Mouse (Mus musculus) myocyte (in vitro differentiated cells): ENCODE data around the gene Hhipl1.

Experiments
- E2F4 ChIP-seq: IDR thresholded peaks from one replicate; pipeline ENCODE4 v1.6.1; 2011; ENCODE audit warnings: mild to moderate bottlenecking, control low read depth, moderate library complexity; ENCODE audit not compliant: insufficient read depth
- MAX ChIP-seq: IDR thresholded peaks from one replicate; pipeline ENCODE4 v1.6.1; 2011; ENCODE audit warnings: low read depth, mild to moderate bottlenecking, control low read depth
- MYOD1 ChIP-seq, 3 experiments: IDR thresholded peaks; one replicate each; pipeline ENCODE4 v1.6.1; 2011; ENCODE audit warnings: control low read depth in 2 of 3, low read depth in 2 of 3, mild to moderate bottlenecking in 2 of 3, moderate library complexity in 1 of 3; ENCODE audit not compliant: insufficient read length in 2 of 3, control insufficient read depth in 1 of 3
- MYOG ChIP-seq, 3 experiments: IDR thresholded peaks; one replicate each; pipeline ENCODE4 v1.6.1; 2011; ENCODE audit warnings: control low read depth in 2 of 3, low read depth in 2 of 3, mild to moderate bottlenecking in 2 of 3; ENCODE audit not compliant: insufficient read length in 2 of 3, control insufficient read depth in 1 of 3, insufficient read depth in 1 of 3
- POLR2A ChIP-seq: IDR thresholded peaks from one replicate; pipeline ENCODE4 v1.6.1; 2011; ENCODE audit warnings: low read depth, mild to moderate bottlenecking, control low read depth, moderate library complexity; ENCODE audit not compliant: insufficient read length
- POLR2AphosphoS2 ChIP-seq: IDR thresholded peaks from one replicate; pipeline ENCODE4 v1.6.1; 2011; ENCODE audit warnings: low read depth, control low read depth; ENCODE audit not compliant: insufficient read length
- SRF ChIP-seq: IDR thresholded peaks from one replicate; pipeline ENCODE4 v1.6.1; 2011; ENCODE audit warnings: low read depth; ENCODE audit not compliant: control insufficient read depth, insufficient read length
- TCF12 ChIP-seq: IDR thresholded peaks from one replicate; pipeline ENCODE4 v1.6.1; 2011; ENCODE audit warnings: mild to moderate bottlenecking, control low read depth; ENCODE audit not compliant: poor library complexity, insufficient read depth, severe bottlenecking
- TCF3 ChIP-seq: IDR thresholded peaks from one replicate; pipeline ENCODE4 v1.6.1; 2011; ENCODE audit warnings: low read depth, control low read depth; ENCODE audit not compliant: insufficient read length
- USF1 ChIP-seq: IDR thresholded peaks from one replicate; pipeline ENCODE4 v1.6.1; 2011; ENCODE audit warnings: low read depth, mild to moderate bottlenecking, control low read depth, moderate library complexity

DNA sequence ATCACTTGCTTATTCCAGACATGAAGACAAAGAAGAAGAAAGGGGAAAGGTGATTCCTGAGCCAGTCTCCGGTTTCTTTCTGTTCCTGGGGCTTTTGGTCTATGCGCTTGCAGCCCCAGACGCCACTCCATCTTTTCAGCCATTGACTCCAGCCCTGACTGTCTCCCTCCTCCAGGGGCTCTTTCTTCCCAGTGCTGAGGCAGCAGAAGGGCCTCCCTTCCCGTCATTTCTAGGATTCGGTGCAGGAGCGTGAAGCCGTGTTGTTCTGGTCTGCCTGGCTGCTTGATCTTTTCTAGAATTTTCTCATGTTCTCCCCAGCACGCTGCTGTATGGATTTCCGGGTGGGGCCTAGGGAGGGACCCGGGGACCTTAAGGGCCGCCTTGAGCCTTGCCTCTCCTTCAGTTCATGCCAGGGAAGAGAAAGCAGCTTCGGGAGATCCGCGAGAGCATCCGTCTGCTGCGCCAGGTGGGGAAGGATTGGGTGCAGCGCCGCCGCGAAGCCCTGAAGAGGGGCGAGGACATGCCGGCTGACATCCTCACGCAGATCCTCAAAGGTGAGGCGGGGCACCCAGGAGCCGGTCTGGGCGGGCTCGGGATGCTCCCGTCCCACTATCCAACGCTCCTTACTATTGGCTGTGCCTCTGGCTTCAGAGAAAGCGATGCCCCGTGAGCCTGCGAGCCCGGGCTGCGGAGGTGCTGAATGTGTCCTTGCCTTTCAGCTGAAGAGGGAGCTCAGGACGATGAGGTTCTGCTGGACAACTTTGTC, 46.5 kb downstream of the Hhipl1 start:
- TF ChIP-seq USF1 (no peak), POLR2A (no peak), TCF12 (no peak), MYOD1 (IDR thresholded peaks at IDR 0.05; ENCODE audit: control insufficient read depth in 1 of 3, insufficient read length in 2 of 3, low read depth in 2 of 3) (no peak), POLR2AphosphoS2 (no peak), E2F4 (no peak), SRF (no peak), MYOG (IDR thresholded peaks at IDR 0.05; ENCODE audit: control insufficient read depth in 1 of 3, insufficient read depth in 1 of 3, insufficient read length in 2 of 3, low read depth in 2 of 3) (no peak), MAX (no peak), TCF3 (no peak)
